Mouse (Mus musculus): ENCODE data around the gene Spout1.
A peak's percentile ranks its signal among the peaks of the same experiment; 100 is the strongest.

The Spout1 gene

GRCm38 (mm10) chr2:30128789-30129188 lies 49.5 kb downstream of the Spout1 start:
- DNase-seq (ENCODE audit: low spot score): no peak

- DNase-seq (ENCODE audit: low spot score): peak; percentile 98
Observed at GRCm38 (mm10) chr2:30124472-30125274, 53.6 kb downstream of the Spout1 start, which contains the start of gene Zer1. Zer1 (minus strand) TSS chr2:30124585.

GRCm38 (mm10) chr2:30123729-30124471 lies 54.4 kb downstream of the Spout1 start:
- DNase-seq (ENCODE audit: low spot score): no peak

All from testis, postnatal 10 days (tissue).